Mouse (Mus musculus) MEL (cell line): ENCODE measurements around the gene Ccng2. TPM values are rescaled to one million over a fixed set of nuclear protein-coding genes. Genes with fewer than 3 reads are reported as not detected.

Experiments used
- polyA plus RNA-seq, 2 experiments: library from polyadenylated mRNA; stranded (reverse) in 1 of 2; unstranded in 1 of 2; fragments of >175 nt in 1 of 2; fragments of >200 nt in 1 of 2; gene quantifications; 2 replicates each; pipeline versions ENCODE4 v1.2.1 to v1.2.4; 2012; ENCODE audit warnings: low replicate concordance in 2 of 2, low read depth in 1 of 2; ENCODE audit not compliant: insufficient read length in 2 of 2, insufficient read depth in 1 of 2, missing spikeins in 1 of 2
- total RNA-seq: library from RNA; depleted of rRNA; stranded (reverse); fragments of 300-350 nt; gene quantifications from 2 replicates; pipeline ENCODE4 v1.2.3, GENCODE M21; 2012; rRNA removed

Gene Ccng2
- total and polyA plus RNA-seq, 3 experiments = 1.0 to 3.7 TPM; not detected in 1

Other genes starting within 250 kb of the Ccng2 start
- gene Sowahb, start 222.2 kb upstream of the Ccng2 start, total RNA-seq = not detected in 2 replicates
- not detected for gene Sowahb, start 222.2 kb upstream of the Ccng2 start, polyA plus RNA-seq
- 34.9 and 46.7 TPM in 2 replicates for gene Sept11, start 173.8 kb upstream of the Ccng2 start, total RNA-seq
- 100 to 1,000 TPM in 1 of 2 experiments, 10 to 100 TPM in 1; 87.2 to 245 TPM for gene Sept11, start 173.8 kb upstream of the Ccng2 start, polyA plus RNA-seq
- 33.4 and 45.1 TPM in 2 replicates for gene Ccni, start 60.8 kb upstream of the Ccng2 start, total RNA-seq
- gene Ccni, start 60.8 kb upstream of the Ccng2 start, polyA plus RNA-seq = 100 to 1,000 TPM in 1 of 2 experiments, 10 to 100 TPM in 1; 83.2 to 199 TPM
- 0.23 and 0.29 TPM in 2 replicates for gene 2010109A12Rik, start 60.7 kb upstream of the Ccng2 start, total RNA-seq
- under 1 TPM in 1 of 2 experiments, not detected in 1; 0.21 TPM for gene 2010109A12Rik, start 60.7 kb upstream of the Ccng2 start, polyA plus RNA-seq